Mouse (Mus musculus) heart, adult 2 months (tissue): ENCODE results near the gene Map3k20.

Experiments used
- CTCF ChIP-seq: fragments of 200-600 bp; IDR thresholded peaks from 2 replicates; pipeline ENCODE4 v1.8.1; 2022; ENCODE audit warnings: antibody characterized with exemption, mild to moderate bottlenecking, moderate library complexity
- POLR2A ChIP-seq: fragments of 200-500 bp; IDR thresholded peaks from 2 replicates; pipeline ENCODE4 v1.6.1; 2011; ENCODE audit warnings: mild to moderate bottlenecking, low read depth, low read length, control low read depth; ENCODE audit not compliant: insufficient read depth

- no peak for TF ChIP-seq CTCF
- TF ChIP-seq POLR2A, result no peak
These were observed 193.5 kb downstream of the Map3k20 start for GRCm38 (mm10) chr2:72478921-72479320.
